Mouse (Mus musculus) gastrocnemius, adult 2 months (tissue): ENCODE measurements around the gene Zfp473. TPM values are rescaled to one million over a fixed set of nuclear protein-coding genes. Genes with fewer than 3 reads are reported as not detected.
A peak's percentile ranks its signal among the peaks of the same experiment; 100 is the strongest.
"Not testable (repeated sequence)": the region's sequence is repeated elsewhere in the genome, so short reads cannot be mapped to it uniquely, and the experiment has no call there.

Experiments used
- DNase-seq: peaks from one replicate; pipeline ENCODE4 v3.0.0; 2022
- H3K27ac ChIP-seq: fragments of 200-600 bp; 2 replicates; pipeline ENCODE4 v1.8.1; 2022; ENCODE audit warnings: mild to moderate bottlenecking
- H3K4me3 ChIP-seq: fragments of 200-600 bp; 2 replicates; pipeline ENCODE4 v1.8.1; 2022; ENCODE audit warnings: mild to moderate bottlenecking, moderate library complexity
- CTCF ChIP-seq: fragments of 200-600 bp; IDR thresholded peaks from 2 replicates; pipeline ENCODE4 v1.8.1; 2022; ENCODE audit warnings: antibody characterized with exemption, mild to moderate bottlenecking, moderate library complexity
- intact Hi-C: fragments of 180-260 bp; cut with DNase I; formaldehyde crosslinking; loops from one replicate; pipeline ENCODE4 v1.15.1; 2025
- total RNA-seq, 2 experiments: library from RNA; stranded (reverse); gene quantifications; 2 replicates each; pipeline ENCODE4 v1.2.3; 2021

The Zfp473 gene
- total RNA-seq, 2 experiments from 2014 or later = 0.11 TPM; not detected in 1

DNA sequence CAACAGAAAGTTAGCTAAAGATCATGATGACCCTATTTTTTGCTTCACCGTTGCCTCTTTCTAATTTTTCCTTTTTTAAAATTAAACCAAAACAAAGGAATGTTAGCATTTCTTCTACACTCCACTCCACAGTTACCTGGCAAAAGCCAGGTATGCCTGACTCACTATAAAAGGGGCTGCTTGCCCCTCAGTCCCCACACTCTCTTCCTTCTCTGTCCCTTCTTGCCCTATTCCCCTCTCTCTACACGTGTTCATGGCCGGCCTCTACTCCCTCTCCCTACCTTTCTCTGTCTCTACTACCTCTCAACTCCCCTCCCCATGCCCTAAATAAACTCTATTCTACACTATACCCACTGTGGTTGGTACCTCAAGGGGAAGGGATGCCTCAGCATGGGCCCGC, 3.7 kb downstream of the Zfp473 start:
- Histone ChIP-seq H3K4me3 (no peak overlapping the region), H3K27ac (no peak overlapping the region)
- no peak for TF ChIP-seq CTCF
- intact Hi-C loops = loop anchor here (5.0 to 10.0 kb wide), 2 partner anchors 75 to 208 kb away; no protein-coding TSS in a partner anchor
- no peak for DNase-seq

- Histone ChIP-seq H3K27ac (peak overlapping the region; percentile 43; the same call in 1 of the 2 replicates), H3K4me3 (peak overlapping the region; percentile 65)
- intact Hi-C loops = loop anchor here (5.0 to 10.0 kb wide), 2 partner anchors 77 to 210 kb away; no protein-coding TSS in a partner anchor
- DNase-seq = peak; percentile 83
- TF ChIP-seq CTCF = peak; percentile 79
Measured at GRCm38 (mm10) chr7:44745076-44745475, 5.8 kb downstream of the Zfp473 start.

- H3K27ac ChIP-seq = no peak overlapping the region
- no peak overlapping the region for H3K4me3 ChIP-seq
- intact Hi-C loops = loop anchor here (10.0 kb wide), 1 partner anchor 211 kb away; no protein-coding TSS in a partner anchor
- TF ChIP-seq CTCF = no peak
- no peak for DNase-seq
Measured at GRCm38 (mm10) chr7:44744270-44744669, 6.6 kb downstream of the Zfp473 start.

GRCm38 (mm10) chr7:44741361-44741760, 9.5 kb downstream of the Zfp473 start:
- intact Hi-C loops = loop anchor here (10.0 kb wide), 1 partner anchor 213 kb away; no protein-coding TSS in a partner anchor
- H3K27ac ChIP-seq = no peak overlapping the region
- no peak overlapping the region for H3K4me3 ChIP-seq
- no peak for DNase-seq
- TF ChIP-seq CTCF = no peak

GRCm38 (mm10) chr7:44733723-44734122, 17.1 kb downstream of the Zfp473 start:
- intact Hi-C loops = no loop called here
- no peak for DNase-seq
- no peak for TF ChIP-seq CTCF
- Histone ChIP-seq H3K4me3 (no peak overlapping the region), H3K27ac (no peak overlapping the region)

DNA sequence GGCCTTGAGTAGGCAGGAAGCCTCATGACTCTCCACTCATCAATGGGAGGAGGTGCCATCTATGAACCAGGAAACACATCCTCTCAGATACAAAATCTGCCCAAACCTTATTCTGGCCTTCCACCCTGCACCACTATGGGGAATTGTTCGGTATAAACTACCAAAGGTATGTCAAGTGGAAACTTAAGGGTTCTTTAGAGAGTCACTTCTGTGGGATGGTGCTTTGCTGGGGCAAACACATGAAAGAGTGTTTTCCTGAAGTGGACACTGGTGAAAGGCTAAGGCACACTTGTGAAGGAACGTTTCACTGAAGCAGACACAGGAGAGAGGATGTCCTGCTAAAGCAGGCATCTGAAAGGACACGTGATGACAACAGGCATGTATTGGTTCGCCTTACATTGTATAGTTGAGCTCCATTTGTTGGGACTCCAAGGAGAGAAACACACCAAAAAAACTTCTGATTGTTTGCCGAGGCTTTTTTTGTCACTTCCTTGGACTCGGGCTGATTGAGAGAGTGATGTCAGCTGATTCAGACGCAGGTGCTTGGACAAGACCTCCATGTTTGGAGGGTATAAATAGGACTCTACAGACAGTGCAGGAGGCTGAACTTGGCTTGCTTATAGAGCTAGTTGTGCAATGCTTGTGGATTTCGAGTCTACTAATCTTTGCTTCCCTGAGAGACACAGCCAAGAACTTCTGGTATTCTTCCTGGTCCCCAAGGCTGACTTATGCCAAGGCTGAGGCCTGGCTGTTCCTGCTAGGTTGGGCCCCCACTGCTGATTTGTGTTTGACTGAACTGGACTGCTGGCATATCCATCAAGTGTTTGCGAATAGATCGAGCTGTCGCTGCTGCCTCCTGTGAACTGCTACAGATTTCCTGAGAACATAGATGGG, 22.5 kb downstream of the Zfp473 start:
- no peak overlapping the region for H3K27ac ChIP-seq
- no peak overlapping the region for H3K4me3 ChIP-seq
- TF ChIP-seq CTCF = no peak
- no peak for DNase-seq
- intact Hi-C loops = no loop called here

DNA sequence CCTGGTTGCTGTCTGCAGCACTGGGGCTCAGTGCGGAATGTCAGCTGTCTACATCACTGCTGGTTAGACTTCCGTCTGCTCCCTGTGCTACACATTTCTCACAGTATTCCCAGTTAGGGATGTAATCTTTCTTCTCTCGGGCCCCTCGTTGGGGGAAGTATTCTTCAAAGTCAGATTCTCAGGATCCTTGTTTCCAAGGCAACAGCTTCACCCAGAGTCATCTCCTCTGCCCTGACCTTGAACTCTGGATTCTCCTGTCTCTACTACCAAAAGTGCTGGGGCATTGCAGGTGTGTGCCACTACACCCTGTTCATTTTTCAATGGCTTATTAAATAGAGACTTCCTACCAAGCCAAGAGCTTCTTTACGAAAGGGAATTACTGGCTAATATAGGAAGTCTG, 23.7 kb downstream of the Zfp473 start:
- TF ChIP-seq CTCF = no peak
- intact Hi-C loops = no loop called here

DNA sequence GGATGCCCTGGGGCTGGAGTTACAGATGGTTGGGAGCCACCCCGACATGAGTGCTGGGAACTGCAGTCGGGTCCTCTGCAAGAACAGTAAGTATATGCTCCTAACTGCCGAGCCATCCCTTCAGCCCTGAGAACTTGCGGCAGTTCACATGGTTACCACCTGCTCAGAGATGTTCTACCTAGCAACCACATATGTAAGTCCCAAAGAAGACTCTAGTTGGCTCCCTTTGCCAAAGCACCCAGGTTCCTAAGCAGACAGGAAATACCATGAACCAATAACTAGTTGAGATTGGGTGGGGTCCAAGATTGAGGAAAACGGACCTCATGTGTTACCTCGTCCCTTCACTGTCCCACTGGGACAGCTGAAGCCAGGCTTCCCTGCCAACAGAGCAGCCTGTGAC, 24.5 kb downstream of the Zfp473 start:
- H3K27ac ChIP-seq = no peak overlapping the region
- DNase-seq = no peak
- H3K4me3 ChIP-seq = no peak overlapping the region
- TF ChIP-seq CTCF = no peak
- intact Hi-C loops = no loop called here

More for the DNA sequence above, 23.7 kb downstream of the Zfp473 start:
- DNase-seq = no peak
- no peak overlapping the region for H3K27ac ChIP-seq
- no peak overlapping the region for H3K4me3 ChIP-seq

DNA sequence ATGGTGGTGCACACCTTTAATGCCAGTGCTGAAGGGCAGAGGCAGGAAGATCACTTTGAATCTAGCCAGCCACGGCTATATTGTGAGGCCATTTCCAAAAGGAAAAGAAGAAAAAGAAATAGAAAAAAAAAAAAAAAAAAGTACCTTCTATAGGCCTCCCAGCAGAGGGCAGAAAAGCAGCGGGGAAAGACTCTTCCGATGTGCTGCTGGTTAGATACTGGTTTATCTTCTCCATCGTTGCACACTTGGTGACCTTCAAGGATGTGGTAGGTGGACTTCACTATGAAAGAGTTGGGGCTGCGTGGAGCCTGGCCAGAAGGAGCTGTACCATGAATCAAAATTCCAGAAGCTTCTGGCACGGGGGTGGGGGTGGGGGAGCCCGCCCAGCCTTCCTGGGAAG, 26.5 kb downstream of the Zfp473 start:
- intact Hi-C loops = loop anchor here (2.0 kb wide), 1 partner anchor 100 kb away; no protein-coding TSS in a partner anchor
- Histone ChIP-seq H3K27ac (no peak overlapping the region), H3K4me3 (no peak overlapping the region)
- peak; percentile 52 for TF ChIP-seq CTCF
- DNase-seq = no peak

DNA sequence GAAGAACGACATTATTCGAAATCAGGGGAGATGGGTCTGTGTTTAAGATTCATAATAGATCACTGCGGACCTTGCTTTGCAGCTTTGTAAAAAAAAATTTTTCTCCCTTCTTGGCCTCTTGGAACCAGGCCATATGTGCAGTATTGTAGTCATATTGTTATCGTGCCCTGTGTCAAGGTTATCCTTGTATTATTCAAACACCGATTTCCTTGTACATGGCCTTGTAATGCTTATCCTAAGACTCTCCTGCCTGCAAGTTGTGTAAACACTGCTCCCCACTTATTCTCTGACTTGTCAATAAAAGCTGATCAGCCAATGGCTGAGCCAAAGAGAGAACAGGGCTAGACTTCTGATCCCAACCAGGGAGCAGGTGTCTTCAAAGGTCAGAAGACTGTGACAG, 28.8 kb downstream of the Zfp473 start:
- DNase-seq = no peak
- intact Hi-C loops = no loop called here
- TF ChIP-seq CTCF = no peak

DNA sequence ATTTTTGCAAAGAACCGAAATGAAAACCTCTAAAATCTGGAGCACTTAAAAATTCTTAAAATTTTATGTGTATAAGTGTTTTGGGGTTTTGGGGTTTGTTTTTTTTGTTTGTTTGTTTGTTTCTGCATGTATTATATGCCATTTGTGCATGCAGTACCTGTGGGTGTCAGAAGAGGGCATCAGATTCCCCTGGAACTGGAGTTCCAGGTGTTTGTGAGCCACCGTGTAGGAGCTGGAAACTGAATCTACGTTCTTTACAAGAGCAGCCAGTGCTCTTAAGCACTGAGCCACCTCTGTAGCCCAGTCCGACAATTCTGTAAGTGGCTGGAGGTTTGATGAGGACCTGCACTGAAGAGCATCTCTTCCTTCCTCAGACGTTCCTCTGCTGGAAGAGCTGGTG, 41.0 kb downstream of the Zfp473 start:
- Histone ChIP-seq H3K27ac (no peak overlapping the region), H3K4me3 (no peak overlapping the region)
- intact Hi-C loops = no loop called here
- no peak for TF ChIP-seq CTCF
- DNase-seq = no peak

More for the DNA sequence above, 28.8 kb downstream of the Zfp473 start:
- H3K27ac ChIP-seq = no peak overlapping the region
- H3K4me3 ChIP-seq = no peak overlapping the region

- no peak for DNase-seq
- Histone ChIP-seq H3K27ac (no peak within 1 kb of the TSS), H3K4me3 (no peak within 1 kb of the TSS)
- no peak for TF ChIP-seq CTCF
- intact Hi-C loops = no loop called here
Measured at GRCm38 (mm10) chr7:44708574-44708973, 42.3 kb downstream of the Zfp473 start, which contains the start of gene Izumo2. Gene Izumo2 (plus strand): TSS chr7:44708742.

DNA sequence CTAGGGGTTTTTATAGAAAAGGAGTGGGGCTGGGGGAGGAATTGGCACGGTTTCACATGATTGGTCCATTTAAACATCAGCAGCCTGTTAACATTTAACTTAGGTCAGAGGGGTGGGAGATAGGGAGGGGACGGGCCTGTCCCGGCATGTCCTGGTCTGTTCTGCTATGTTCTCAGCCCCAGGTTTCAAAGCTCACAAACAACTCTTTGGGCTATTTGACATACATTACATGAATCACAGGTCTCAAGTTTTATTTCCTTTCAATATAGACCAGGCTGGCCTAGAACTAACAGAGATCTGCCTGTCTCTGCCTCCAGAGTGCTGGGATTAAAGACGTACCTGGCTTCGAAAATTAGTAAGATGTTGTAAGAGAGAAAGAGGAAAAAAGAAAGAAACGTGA, 42.8 kb downstream of the Zfp473 start:
- H3K27ac ChIP-seq, intact Hi-C loops, H3K4me3 ChIP-seq, DNase-seq: not testable (repeated sequence)

DNA sequence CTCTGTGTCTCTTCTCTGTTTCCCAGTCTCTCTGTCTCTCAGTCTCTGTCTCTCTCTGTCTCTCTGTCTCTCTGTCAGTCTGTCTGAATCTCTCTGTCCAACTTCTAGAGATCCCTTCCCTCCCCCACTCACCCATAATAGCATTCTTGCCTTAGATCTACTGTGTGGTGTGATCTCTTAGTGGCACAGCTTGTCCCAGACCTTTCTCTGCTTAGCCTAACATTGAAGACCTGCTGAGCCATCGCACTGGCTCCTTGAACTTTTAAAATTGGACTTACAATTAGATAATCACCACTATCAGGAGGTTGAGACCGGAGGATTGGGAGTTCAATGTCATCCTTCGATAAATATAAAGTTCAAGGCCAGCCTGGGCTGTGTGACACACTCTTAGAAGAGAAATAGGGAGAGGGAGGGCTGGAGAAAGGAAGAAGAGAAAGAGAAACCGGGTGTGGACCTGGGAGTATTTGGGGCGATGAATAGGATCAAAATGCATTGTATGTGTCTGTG, 43.6 kb downstream of the Zfp473 start:
- Histone ChIP-seq H3K27ac (no peak overlapping the region), H3K4me3 (no peak overlapping the region)
- intact Hi-C loops = no loop called here
- no peak for DNase-seq
- no peak for TF ChIP-seq CTCF
